Mouse (Mus musculus) intestine, postnatal 0 days (tissue): Measurements from ENCODE around the gene Mif4gd. TPM values are rescaled to one million over a fixed set of nuclear protein-coding genes. Genes with fewer than 3 reads are reported as not detected.
A peak's percentile ranks its signal among the peaks of the same experiment; 100 is the strongest.

Source experiments
- ATAC-seq: fragments of 200-750 bp; cut with Nextera tagmentation; 2 replicates; pipeline ENCODE4 v1.8.0; 2017; ENCODE audit warnings: mild to moderate bottlenecking, moderate TSS enrichment, moderate library complexity
- H3K27ac ChIP-seq: fragments of 300-500 bp; sonication (generic); 2 replicates; pipeline ENCODE4 v1.5.1; 2014; ENCODE audit warnings: mild to moderate bottlenecking, low read depth, low read length, moderate library complexity
- H3K27me3 ChIP-seq: fragments of 300-500 bp; sonication (generic); replicated peaks from 2 replicates; pipeline ENCODE4 v1.6.1; 2014; ENCODE audit warnings: low read length, mixed read lengths; ENCODE audit not compliant: control insufficient read depth, insufficient read depth
- H3K36me3 ChIP-seq: fragments of 300-500 bp; sonication (generic); 2 replicates; pipeline ENCODE4 v1.6.1; 2014; ENCODE audit warnings: mild to moderate bottlenecking, moderate library complexity; ENCODE audit not compliant: control insufficient read depth, insufficient read depth
- H3K4me1 ChIP-seq: fragments of 300-500 bp; sonication (generic); replicated peaks from 2 replicates; pipeline ENCODE4 v1.6.1; 2014; ENCODE audit warnings: antibody characterized with exemption, low read length, mixed read lengths; ENCODE audit not compliant: control insufficient read depth, insufficient read depth
- H3K4me2 ChIP-seq: fragments of 300-500 bp; sonication (generic); replicated peaks from 2 replicates; pipeline ENCODE4 v1.6.1; 2014; ENCODE audit warnings: low read depth, mild to moderate bottlenecking, moderate library complexity
- H3K4me3 ChIP-seq: fragments of 300-500 bp; sonication (generic); 2 replicates; pipeline ENCODE4 v1.5.1; 2014; ENCODE audit warnings: low read depth, low read length
- H3K9ac ChIP-seq: fragments of 300-500 bp; sonication (generic); 2 replicates; pipeline ENCODE4 v1.6.1; 2014; ENCODE audit warnings: mild to moderate bottlenecking, low read depth, low read length
- H3K9me3 ChIP-seq: fragments of 300-500 bp; sonication (generic); 2 replicates; pipeline ENCODE4 v1.6.1; 2016; ENCODE audit warnings: mixed run types; ENCODE audit not compliant: control insufficient read depth
- CTCF ChIP-seq: sonication (generic); IDR thresholded peaks from 2 replicates; pipeline ENCODE4 v1.5.1; 2016; ENCODE audit warnings: low read depth, mild to moderate bottlenecking, control low read depth, antibody characterized with exemption, moderate library complexity
- WGBS: fragments of 180-500 bp; shearing (Covaris S2); extraction: QIAGEN DNeasy Blood & Tissue Kit; methylation state at CpG from one replicate; pipeline ENCODE4 v1.1.7; 2014; 5-methylcytosine and 5-hydroxymethylcytosine counted together
- polyA plus RNA-seq: library from polyadenylated mRNA; unstranded; fragments of >200 nt; fragmentation: Nextera tagmentation; extraction: Ambion mirVana; gene quantifications from 2 replicates; pipeline ENCODE4 v1.2.1, GENCODE M21; 2015

The Mif4gd gene
- polyA plus RNA-seq, 1 experiment from 2014 or later, result 43.0 TPM

- Histone ChIP-seq H3K4me2 (no peak overlapping the region), H3K4me3 (no peak overlapping the region), H3K27me3 (no peaks in the 10 kb centered on the region), H3K9ac (no peak overlapping the region), H3K36me3 (peaks cover 27% of the 10 kb centered on the region; the same call in 1 of the 2 replicates), H3K4me1 (no peaks in the 10 kb centered on the region), H3K9me3 (no peaks in the 10 kb centered on the region), H3K27ac (no peak overlapping the region)
- WGBS, result 90% methylated on average over 6 of the region's 6 CpGs
- no peak for TF ChIP-seq CTCF
- ATAC-seq, result no peak
Measured at GRCm38 (mm10) chr11:115615875-115616274, 3.1 kb upstream of the Mif4gd start.

DNA sequence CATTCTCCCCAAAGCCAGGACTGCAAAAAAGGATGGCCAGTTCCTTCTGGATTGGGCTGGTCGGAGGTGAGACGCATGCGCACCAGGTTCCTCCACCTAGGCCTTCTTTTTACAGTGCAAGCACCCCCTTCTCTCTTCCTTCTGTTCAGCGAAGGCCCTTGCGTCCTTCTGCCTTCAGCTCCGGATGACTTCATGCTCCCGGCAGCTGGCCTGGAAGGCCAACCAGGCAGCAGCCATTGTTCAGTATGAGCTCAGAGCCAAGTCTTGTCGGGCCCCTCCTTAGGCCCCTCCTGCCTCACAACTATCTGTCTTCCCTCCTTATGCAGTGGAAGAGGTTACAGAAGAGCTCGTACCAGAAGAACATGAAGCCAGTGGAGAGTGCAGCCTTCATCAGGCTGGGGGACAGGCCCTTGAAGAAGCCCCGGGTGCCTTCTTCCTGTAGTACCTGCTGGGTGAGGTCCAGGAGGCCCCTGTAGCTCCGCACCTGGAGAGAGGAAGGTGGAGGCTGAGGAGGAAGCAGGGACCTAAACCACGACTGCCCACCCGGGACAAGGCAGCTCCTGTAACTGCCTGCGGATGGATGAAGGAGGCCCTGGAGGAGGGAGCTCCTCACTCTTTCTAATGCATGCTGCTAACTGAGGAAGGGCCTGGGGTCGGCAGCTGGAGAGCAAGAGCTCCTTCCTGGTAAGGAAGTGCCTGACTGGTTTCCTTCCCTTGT lies 2.5 kb upstream of the Mif4gd start:
- WGBS, result 73% methylated on average over 15 of the region's 15 CpGs
- no peaks in the 10 kb centered on the region for H3K4me1 ChIP-seq
- no peaks in the 10 kb centered on the region for H3K27me3 ChIP-seq
- no peak overlapping the region for H3K4me3 ChIP-seq
- no peak overlapping the region for H3K9ac ChIP-seq
- no peak for TF ChIP-seq CTCF
- no peak overlapping the region for H3K27ac ChIP-seq
- ATAC-seq, result no peak
- peaks cover 21% of the 10 kb centered on the region; the same call in 1 of the 2 replicates for H3K36me3 ChIP-seq
- no peak overlapping the region for H3K4me2 ChIP-seq
- no peaks in the 10 kb centered on the region for H3K9me3 ChIP-seq

GRCm38 (mm10) chr11:115614346-115615107 lies 1.8 kb upstream of the Mif4gd start:
- no peak overlapping the region for H3K27ac ChIP-seq
- TF ChIP-seq CTCF, result no peak
- H3K9ac ChIP-seq, result no peak overlapping the region
- WGBS, result 81% methylated on average over 10 of the region's 10 CpGs
- no peak overlapping the region for H3K4me2 ChIP-seq
- ATAC-seq, result no peak
- peaks cover 18% of the 10 kb centered on the region; the same call in 1 of the 2 replicates for H3K36me3 ChIP-seq
- H3K4me1 ChIP-seq, result no peaks in the 10 kb centered on the region
- H3K4me3 ChIP-seq, result no peak overlapping the region
- H3K9me3 ChIP-seq, result no peaks in the 10 kb centered on the region
- H3K27me3 ChIP-seq, result no peaks in the 10 kb centered on the region

GRCm38 (mm10) chr11:115613138-115613945 lies 573 bp upstream of the Mif4gd start:
- peaks cover 29% of the 10 kb centered on the region for H3K36me3 ChIP-seq
- peak overlapping the region; percentile 76 for H3K9ac ChIP-seq
- H3K27me3 ChIP-seq, result no peaks in the 10 kb centered on the region
- H3K4me2 ChIP-seq, result peak overlapping the region; percentile 83
- ATAC-seq, result peak; percentile 10; the same call in 1 of the 2 replicates
- under 1% methylated on average over 16 of the region's 16 CpGs for WGBS
- H3K27ac ChIP-seq, result peak overlapping the region; percentile 98
- no peaks in the 10 kb centered on the region for H3K4me1 ChIP-seq
- peak overlapping the region; percentile 58 for H3K4me3 ChIP-seq
- TF ChIP-seq CTCF, result no peak
- no peaks in the 10 kb centered on the region for H3K9me3 ChIP-seq

GRCm38 (mm10) chr11:115612059-115612409 lies 735 bp downstream of the Mif4gd start:
- H3K9me3 ChIP-seq, result no peaks in the 10 kb centered on the region
- ATAC-seq, result peak; percentile 23; the same call in 1 of the 2 replicates
- TF ChIP-seq CTCF, result peak; percentile 23; the same call in 1 of the 2 replicates
- no peaks in the 10 kb centered on the region for H3K27me3 ChIP-seq
- no peaks in the 10 kb centered on the region for H3K4me1 ChIP-seq
- peak overlapping the region; percentile 76 for H3K9ac ChIP-seq
- H3K27ac ChIP-seq, result peak overlapping the region; percentile 98
- peaks cover 36% of the 10 kb centered on the region for H3K36me3 ChIP-seq
- peak overlapping the region; percentile 83 for H3K4me2 ChIP-seq
- H3K4me3 ChIP-seq, result peak overlapping the region; percentile 58
- WGBS, result under 1% methylated on average over 13 of the region's 13 CpGs

- Histone ChIP-seq H3K9me3 (no peaks in the 10 kb centered on the region), H3K4me2 (peak overlapping the region; percentile 83; the same call in 1 of the 2 replicates), H3K4me3 (no peak overlapping the region), H3K4me1 (no peaks in the 10 kb centered on the region), H3K27ac (no peak overlapping the region), H3K27me3 (no peaks in the 10 kb centered on the region), H3K36me3 (peaks cover 41% of the 10 kb centered on the region), H3K9ac (no peak overlapping the region)
- ATAC-seq, result no peak
- 70% methylated on average over 6 of the region's 6 CpGs for WGBS
- no peak for TF ChIP-seq CTCF
Measured at GRCm38 (mm10) chr11:115611173-115611572, 1.6 kb downstream of the Mif4gd start.
